Mouse (Mus musculus) midbrain, embryonic 16.5 days (tissue): ENCODE measurements around the gene Ubl7. TPM values are rescaled to one million over a fixed set of nuclear protein-coding genes. Genes with fewer than 3 reads are reported as not detected.

Experiments
- ATAC-seq: fragments of 200-750 bp; cut with Nextera tagmentation; 2 replicates; pipeline ENCODE4 v1.8.0; 2017; ENCODE audit warnings: moderate TSS enrichment
- H3K27ac ChIP-seq: fragments of 300-500 bp; sonication (generic); 2 replicates; pipeline ENCODE4 v1.5.1; 2014; ENCODE audit warnings: mild to moderate bottlenecking, low read length, mixed read lengths
- H3K27me3 ChIP-seq: fragments of 300-500 bp; sonication (generic); 2 replicates; pipeline ENCODE4 v1.6.1; 2014; ENCODE audit warnings: low read depth, low read length, mixed read lengths; ENCODE audit not compliant: control insufficient read depth, insufficient read depth
- H3K36me3 ChIP-seq: fragments of 300-500 bp; sonication (generic); 2 replicates; pipeline ENCODE4 v1.6.1; 2014; ENCODE audit warnings: mild to moderate bottlenecking, low read length, moderate library complexity, mixed read lengths; ENCODE audit not compliant: control insufficient read depth, insufficient read depth
- H3K4me1 ChIP-seq: fragments of 300-500 bp; sonication (generic); 2 replicates; pipeline ENCODE4 v1.6.1; 2014; ENCODE audit warnings: mild to moderate bottlenecking, low read length, mixed read lengths; ENCODE audit not compliant: control insufficient read depth, insufficient read depth
- H3K4me2 ChIP-seq: fragments of 300-500 bp; sonication (generic); 2 replicates; pipeline ENCODE4 v1.6.1; 2014; ENCODE audit warnings: mild to moderate bottlenecking, low read length, mixed read lengths
- H3K4me3 ChIP-seq: fragments of 300-500 bp; sonication (generic); 2 replicates; pipeline ENCODE4 v1.5.1; 2014; ENCODE audit warnings: low read depth, mild to moderate bottlenecking, low read length, moderate library complexity, mixed read lengths
- H3K9ac ChIP-seq: fragments of 300-500 bp; sonication (generic); 2 replicates; pipeline ENCODE4 v1.6.1; 2014; ENCODE audit warnings: low read depth, low read length, mixed read lengths
- H3K9me3 ChIP-seq: fragments of 300-500 bp; sonication (generic); replicated peaks from 2 replicates; pipeline ENCODE4 v1.6.1; 2014; ENCODE audit warnings: mild to moderate bottlenecking, low read length, mixed read lengths; ENCODE audit not compliant: control insufficient read depth, poor library complexity, severe bottlenecking
- WGBS: fragments of 180-500 bp; shearing (Covaris S2); extraction: QIAGEN DNeasy Blood & Tissue Kit; methylation state at CpG from one replicate; pipeline ENCODE4 v1.1.7; 2014; 5-methylcytosine and 5-hydroxymethylcytosine counted together
- polyA plus RNA-seq: library from polyadenylated mRNA; unstranded; fragments of >200 nt; fragmentation: Nextera tagmentation; extraction: Ambion mirVana; gene quantifications from 2 replicates; pipeline ENCODE4 v1.2.1, GENCODE M21; 2015

The Ubl7 gene
- polyA plus RNA-seq, 1 experiment from 2014 or later = 176 TPM

GRCm38 (mm10) chr9:57932253-57932652 is 21.5 kb downstream of the Ubl7 start:
- Histone ChIP-seq H3K4me2 (no peak overlapping the region), H3K36me3 (peaks cover 5% of the 10 kb centered on the region), H3K4me3 (no peak overlapping the region), H3K27ac (no peak overlapping the region), H3K9me3 (no peaks in the 10 kb centered on the region), H3K4me1 (no peaks in the 10 kb centered on the region), H3K27me3 (no peaks in the 10 kb centered on the region), H3K9ac (no peak overlapping the region)
- WGBS = 82% methylated on average over 3 of the region's 3 CpGs
- ATAC-seq = no peak

- Histone ChIP-seq H3K27me3 (no peaks in the 10 kb centered on the region), H3K9ac (no peak overlapping the region), H3K9me3 (no peaks in the 10 kb centered on the region), H3K36me3 (peaks cover 5% of the 10 kb centered on the region), H3K4me2 (no peak overlapping the region), H3K27ac (no peak overlapping the region), H3K4me3 (no peak overlapping the region), H3K4me1 (no peaks in the 10 kb centered on the region)
- ATAC-seq = no peak
- WGBS = 84% methylated on average over 6 of the region's 6 CpGs
Measured at GRCm38 (mm10) chr9:57932831-57933602, 22.2 kb downstream of the Ubl7 start.

GRCm38 (mm10) chr9:57935683-57936437 is 25.1 kb downstream of the Ubl7 start:
- Histone ChIP-seq H3K9ac (no peak overlapping the region), H3K27me3 (no peaks in the 10 kb centered on the region), H3K36me3 (no peaks in the 10 kb centered on the region), H3K4me3 (no peak overlapping the region), H3K4me1 (peaks cover 6% of the 10 kb centered on the region), H3K27ac (no peak overlapping the region), H3K4me2 (no peak overlapping the region), H3K9me3 (no peaks in the 10 kb centered on the region)
- WGBS = 26% methylated on average over 6 of the region's 6 CpGs
- ATAC-seq = no peak

- Histone ChIP-seq H3K9me3 (no peaks in the 10 kb centered on the region), H3K9ac (no peak overlapping the region), H3K36me3 (no peaks in the 10 kb centered on the region), H3K4me1 (peaks cover 16% of the 10 kb centered on the region), H3K4me2 (no peak overlapping the region), H3K27ac (no peak overlapping the region), H3K4me3 (no peak overlapping the region), H3K27me3 (no peaks in the 10 kb centered on the region)
- 82% methylated on average over 4 of the region's 4 CpGs for WGBS
- ATAC-seq = no peak
Measured at GRCm38 (mm10) chr9:57937171-57937570, 26.4 kb downstream of the Ubl7 start.

- no peaks in the 10 kb centered on the region for H3K36me3 ChIP-seq
- no peaks in the 10 kb centered on the region for H3K27me3 ChIP-seq
- H3K4me2 ChIP-seq = no peak overlapping the region
- no peaks in the 10 kb centered on the region for H3K9me3 ChIP-seq
- ATAC-seq = no peak
- no peak overlapping the region for H3K4me3 ChIP-seq
- peaks cover 18% of the 10 kb centered on the region for H3K4me1 ChIP-seq
- no peak overlapping the region for H3K9ac ChIP-seq
- WGBS = 53% methylated on average over 6 of the region's 6 CpGs
- H3K27ac ChIP-seq = no peak overlapping the region
Measured at GRCm38 (mm10) chr9:57937651-57938050, 26.9 kb downstream of the Ubl7 start.

- Histone ChIP-seq H3K27me3 (no peaks in the 10 kb centered on the region), H3K9me3 (no peaks in the 10 kb centered on the region), H3K9ac (0 out of 2 replicates have a peak overlapping the region, but pooled peaks have one; percentile 90), H3K4me1 (peaks cover 18% of the 10 kb centered on the region), H3K4me3 (no peak overlapping the region), H3K27ac (no peak overlapping the region), H3K4me2 (no peak overlapping the region), H3K36me3 (no peaks in the 10 kb centered on the region)
- no peak for ATAC-seq
- WGBS = 77% methylated on average over 5 of the region's 5 CpGs
Measured at GRCm38 (mm10) chr9:57938225-57939055, 27.7 kb downstream of the Ubl7 start.

GRCm38 (mm10) chr9:57939431-57940348 is 28.9 kb downstream of the Ubl7 start, which contains the start of gene Sema7a:
Gene Sema7a, plus strand, starts transcription at chr9:57940112.
- peak within 1 kb of the TSS; percentile 91 for H3K27ac ChIP-seq
- peaks cover 18% of the 10 kb centered on the region for H3K4me1 ChIP-seq
- H3K36me3 ChIP-seq = no peaks in the 10 kb centered on the region
- no peaks in the 10 kb centered on the region for H3K9me3 ChIP-seq
- ATAC-seq = peak; percentile 86
- H3K4me3 ChIP-seq = peak within 1 kb of the TSS; percentile 78
- H3K4me2 ChIP-seq = peak within 1 kb of the TSS; percentile 85
- H3K27me3 ChIP-seq = no peaks in the 10 kb centered on the region
- under 1% methylated on average over 41 of the region's 60 CpGs for WGBS
- peak within 1 kb of the TSS; percentile 90 for H3K9ac ChIP-seq

GRCm38 (mm10) chr9:57940349-57940794 is 29.6 kb downstream of the Ubl7 start:
- Histone ChIP-seq H3K9me3 (no peaks in the 10 kb centered on the region), H3K4me1 (peaks cover 18% of the 10 kb centered on the region), H3K4me2 (peak overlapping the region; percentile 85), H3K36me3 (no peaks in the 10 kb centered on the region), H3K4me3 (peak overlapping the region; percentile 78), H3K9ac (peak overlapping the region; percentile 90), H3K27ac (peak overlapping the region; percentile 91), H3K27me3 (no peaks in the 10 kb centered on the region)
- WGBS = 0% methylated on average over 38 of the region's 44 CpGs
- peak; percentile 75 for ATAC-seq
